Mouse (Mus musculus): ENCODE data around the gene Spon1. TPM values are rescaled to one million over a fixed set of nuclear protein-coding genes. Genes with fewer than 3 reads are reported as not detected.

The Spon1 gene
- total RNA-seq (2021) = 1 to 10 TPM; 2.5 to 4.4 TPM
- long read RNA-seq, experiment 1, full-length matches to known transcripts = 1 of 4 reads
- long read RNA-seq, experiment 1, partial matches to known transcripts = 0 of 4 reads
- long read RNA-seq, experiment 1, other reads (novel, unspliced or antisense) = 3 of 4 reads
- long read RNA-seq, experiment 2, partial matches to known transcripts = 0 of 1 reads
- long read RNA-seq, experiment 2, other reads (novel, unspliced or antisense) = 1 of 1 reads

GRCm38 (mm10) chr7:113765667-113766497, at the start of gene Spon1:
Gene Spon1 (plus strand): TSS chr7:113765998.
- peak; percentile 29 to 31 for DNase-seq
- intact Hi-C loops (cut with DNase I) = no loop called here

GRCm38 (mm10) chr7:113721994-113722393, 43.8 kb upstream of the Spon1 start:
- no peak for DNase-seq
- intact Hi-C loops (cut with DNase I) = no loop called here

DNA sequence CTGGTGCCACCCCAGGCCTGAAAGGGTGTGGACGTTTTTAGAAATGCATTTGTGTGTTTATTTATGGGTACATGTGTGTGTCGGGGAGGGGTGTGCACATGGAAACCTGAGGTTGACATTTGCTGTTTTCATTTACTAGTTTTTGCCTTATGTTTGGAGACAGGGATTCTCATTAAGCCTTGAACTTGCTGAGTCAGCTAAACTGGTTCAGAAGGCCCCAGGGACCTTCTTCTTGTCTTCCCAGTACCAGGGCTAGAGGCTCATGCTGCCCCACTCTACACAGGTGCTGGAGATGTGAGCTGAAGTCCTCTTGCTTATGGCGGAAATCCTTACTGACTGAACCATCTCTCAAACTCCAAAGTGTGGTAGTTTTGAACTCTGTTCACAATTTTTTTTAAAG, 41.9 kb upstream of the Spon1 start:
- no peak for DNase-seq
- intact Hi-C loops (cut with DNase I) = no loop called here

DNA sequence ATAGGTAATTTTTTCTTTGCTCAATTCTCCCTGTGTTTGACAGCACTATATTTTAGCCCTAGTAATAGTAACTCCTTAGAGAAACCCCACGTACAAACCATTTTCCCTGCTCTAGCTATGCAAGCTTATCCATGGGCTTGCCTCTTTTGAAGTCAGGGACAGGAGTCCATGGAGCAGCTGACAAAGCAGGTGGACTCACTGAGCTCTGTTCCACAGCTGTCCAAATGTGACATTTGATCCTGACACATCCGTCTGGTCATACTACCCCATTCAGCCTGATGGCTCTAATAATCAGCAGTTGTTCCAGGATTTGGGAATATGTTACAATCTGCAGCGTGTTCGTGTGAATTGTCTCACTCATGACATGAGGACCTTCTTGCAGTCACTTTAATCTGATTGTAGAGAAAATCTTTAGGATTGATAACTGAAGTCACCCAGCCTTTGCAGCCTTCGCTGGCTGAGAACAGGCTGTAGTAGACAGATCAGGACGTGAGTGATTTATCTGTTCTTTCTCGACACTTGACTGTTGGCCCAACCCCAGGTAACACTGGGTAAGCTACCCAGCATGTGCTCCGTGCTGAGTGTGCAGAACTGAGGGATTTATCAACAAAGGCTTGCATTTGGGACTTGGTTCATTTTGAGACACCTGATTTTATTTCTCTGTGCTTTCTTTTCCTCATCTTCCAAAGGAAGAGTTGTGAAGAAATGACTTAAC, 37.6 kb upstream of the Spon1 start:
- no peak for DNase-seq
- intact Hi-C loops (cut with DNase I) = no loop called here

DNA sequence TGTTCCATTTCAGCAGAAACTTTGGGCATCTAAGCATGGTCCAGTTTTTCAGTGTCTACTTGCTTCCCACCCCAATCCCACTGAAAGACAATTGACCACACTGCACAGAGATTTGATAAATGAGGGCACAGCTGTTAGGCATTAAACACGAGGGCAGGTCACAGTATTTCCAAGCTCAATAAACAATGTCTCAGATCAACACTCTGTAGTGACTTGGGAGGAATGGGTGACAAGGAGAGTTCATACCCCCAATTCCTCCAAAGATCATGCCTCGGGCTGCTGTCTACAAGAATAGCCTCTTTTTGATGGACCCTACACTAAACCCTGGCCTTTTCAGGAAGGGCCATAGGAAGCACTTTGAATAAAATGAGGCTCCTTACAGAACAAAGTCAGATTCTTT, 36.9 kb upstream of the Spon1 start:
- intact Hi-C loops (cut with DNase I) = no loop called here
- no peak for DNase-seq

- intact Hi-C loops (cut with DNase I) = no loop called here
- DNase-seq = no peak
These were observed 35.2 kb upstream of the Spon1 start for GRCm38 (mm10) chr7:113730406-113731247.

GRCm38 (mm10) chr7:113737790-113738362, 27.9 kb upstream of the Spon1 start:
- intact Hi-C loops (cut with DNase I) = no loop called here
- no peak for DNase-seq

GRCm38 (mm10) chr7:113739181-113739580, 26.6 kb upstream of the Spon1 start:
- no peak for DNase-seq
- intact Hi-C loops (cut with DNase I) = no loop called here

DNA sequence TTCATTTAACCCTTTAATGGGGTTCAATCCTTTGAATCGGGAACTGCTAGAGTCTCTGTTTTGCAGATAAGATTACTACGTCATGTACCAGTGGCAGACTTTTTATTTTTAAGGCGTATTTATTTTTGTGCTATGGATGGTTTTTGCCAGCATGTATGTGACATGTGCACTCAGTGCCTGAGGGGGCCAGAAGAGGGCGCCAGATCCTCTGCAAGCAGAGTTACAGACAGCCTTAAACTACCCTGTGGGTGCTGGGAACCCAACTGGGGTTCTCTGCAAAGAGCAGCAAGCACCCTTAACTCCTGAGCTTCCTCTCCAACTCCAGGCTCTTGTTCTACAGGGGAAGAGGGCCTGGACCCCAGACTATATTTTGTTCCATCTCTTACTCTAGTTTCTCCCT, 23.2 kb upstream of the Spon1 start:
- intact Hi-C loops (cut with DNase I) = no loop called here
- no peak for DNase-seq

DNA sequence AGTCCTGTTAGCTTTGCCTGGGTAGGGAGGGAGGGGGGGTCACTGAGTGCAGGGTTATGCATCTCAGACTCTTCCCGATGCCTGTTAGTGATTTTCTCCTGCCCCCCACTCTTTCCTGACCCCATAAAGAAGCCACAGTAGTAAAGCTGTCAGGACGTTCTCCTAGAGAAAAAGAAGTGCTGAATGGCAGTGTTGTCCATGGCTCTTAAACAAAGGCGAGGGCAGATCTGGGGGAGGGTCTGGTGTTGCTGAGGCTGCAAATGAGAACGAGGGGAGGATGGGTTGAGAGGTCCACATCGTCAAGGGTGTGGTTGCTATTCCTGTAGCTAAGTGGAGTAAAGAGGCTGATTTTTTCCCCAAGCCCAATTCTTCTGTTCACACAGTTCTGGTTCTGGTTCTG, 21.8 kb upstream of the Spon1 start:
- intact Hi-C loops (cut with DNase I) = no loop called here
- no peak for DNase-seq

- intact Hi-C loops (cut with DNase I) = loop anchor here (10.0 kb wide), 1 partner anchor 152 kb away; no protein-coding TSS in a partner anchor
- no peak for DNase-seq
These were observed 9.2 kb upstream of the Spon1 start for GRCm38 (mm10) chr7:113756616-113757015.

GRCm38 (mm10) chr7:113759212-113759611, 6.6 kb upstream of the Spon1 start:
- DNase-seq = peak in 1 of 2 experiments; percentile 24

GRCm38 (mm10) chr7:113765133-113765532, 665 bp upstream of the Spon1 start:
- intact Hi-C loops (cut with DNase I) = no loop called here
- DNase-seq = no peak

More at GRCm38 (mm10) chr7:113759212-113759611, 6.6 kb upstream of the Spon1 start:
- intact Hi-C loops (cut with DNase I) = loop anchor here (2.0 to 10.0 kb wide), 2 partner anchors 154 to 262 kb away; no protein-coding TSS in a partner anchor

DNA sequence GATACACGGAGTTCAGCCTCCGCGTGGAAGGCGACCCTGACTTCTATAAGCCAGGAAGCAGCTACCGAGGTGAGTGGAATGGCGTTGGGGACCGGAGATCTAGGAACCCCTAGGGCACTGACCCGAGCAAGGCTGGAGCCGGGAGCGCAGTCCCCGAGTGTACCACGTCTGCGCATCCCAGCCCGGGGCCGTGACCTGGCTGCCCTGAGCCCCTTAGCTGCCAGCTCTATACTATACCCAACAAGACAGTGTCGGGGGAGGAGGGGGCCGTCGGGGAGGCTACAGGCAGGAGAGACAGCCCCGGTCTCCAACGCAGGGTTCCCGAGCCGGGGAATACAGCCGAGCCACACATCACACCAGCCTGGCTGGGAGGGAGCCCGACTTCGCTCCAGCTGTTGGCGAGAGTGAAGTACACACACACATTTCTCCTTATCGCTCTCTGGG, 722 bp downstream of the Spon1 start:
- intact Hi-C loops (cut with DNase I) = no loop called here
- no peak for DNase-seq

GRCm38 (mm10) chr7:113767546-113767945, 1.7 kb downstream of the Spon1 start:
- intact Hi-C loops (cut with DNase I) = no loop called here
- no peak for DNase-seq

DNA sequence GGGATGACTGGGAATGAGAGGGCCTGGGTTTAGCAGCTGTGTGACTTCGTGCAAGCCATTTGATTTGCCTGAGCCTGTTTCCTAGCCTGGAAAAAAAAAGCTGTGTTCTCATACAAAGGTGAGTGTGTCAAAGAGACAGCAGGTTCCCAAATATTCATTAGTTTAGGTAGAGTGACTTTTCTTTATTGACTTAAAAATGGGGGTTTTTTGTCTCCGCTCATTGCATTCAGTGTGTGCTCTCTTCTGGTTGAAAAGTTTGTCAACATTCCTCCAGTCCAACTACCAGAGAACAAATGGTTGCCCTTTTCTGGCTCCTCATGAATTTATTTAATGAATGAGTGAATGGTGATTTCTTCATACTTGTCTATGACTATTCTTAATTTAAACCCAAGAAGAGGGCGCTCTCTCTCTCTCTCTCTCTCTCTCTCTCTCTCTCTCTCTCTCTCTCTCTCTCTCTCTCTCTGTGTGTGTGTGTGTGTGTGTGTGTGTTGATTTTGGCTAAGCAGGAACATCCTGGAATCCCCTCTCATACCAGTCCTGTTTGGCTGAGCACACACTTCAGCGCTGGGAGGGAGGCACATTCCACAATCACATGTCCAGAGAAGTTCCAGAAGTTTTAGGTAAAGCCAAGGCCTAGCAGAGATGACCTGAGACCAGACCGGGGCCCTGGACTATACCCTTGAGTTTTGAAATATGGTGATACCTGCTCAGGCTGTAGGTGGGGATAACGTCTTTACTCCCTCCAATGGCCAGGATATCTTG, 2.6 kb downstream of the Spon1 start:
- no peak for DNase-seq
- intact Hi-C loops (cut with DNase I) = no loop called here

DNA sequence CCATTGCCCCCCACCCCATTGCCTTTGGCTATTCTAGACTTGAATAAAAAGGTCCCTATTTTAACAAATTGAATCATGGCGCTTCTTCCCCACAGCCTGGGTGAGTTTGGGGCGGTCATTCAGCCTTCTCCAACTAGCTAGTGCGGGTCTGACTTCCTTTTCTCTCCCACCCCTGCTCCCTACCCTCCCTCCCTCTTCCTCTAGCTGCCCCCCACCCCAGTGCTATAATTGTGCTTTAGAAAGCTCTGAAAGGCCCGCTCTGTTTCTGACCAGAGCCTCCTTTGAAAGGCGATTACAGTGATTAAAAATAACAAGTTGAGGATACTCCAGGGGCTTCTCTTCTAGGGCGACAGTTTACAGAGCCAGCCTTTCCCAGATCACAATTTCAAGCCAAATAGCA, 3.5 kb downstream of the Spon1 start:
- intact Hi-C loops (cut with DNase I) = no loop called here
- no peak for DNase-seq

DNA sequence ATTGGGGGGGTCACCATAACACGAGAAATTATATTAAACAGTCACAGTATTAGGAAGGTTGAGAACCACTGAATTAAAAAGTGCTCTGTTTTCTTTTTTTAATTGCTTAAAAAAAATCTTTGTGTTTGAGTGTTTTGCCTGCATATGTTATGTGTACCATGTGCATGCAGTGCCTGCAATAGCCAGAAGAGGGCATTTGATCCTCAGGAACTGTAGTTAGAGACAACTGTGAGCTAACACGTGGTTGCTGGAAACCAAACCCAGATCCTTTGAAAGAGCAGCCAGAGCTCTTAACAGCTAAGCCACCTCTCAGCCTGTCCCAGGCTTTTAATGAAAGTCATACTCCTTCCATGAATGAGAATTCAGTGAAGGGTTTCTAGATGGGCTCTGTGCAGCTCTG, 6.3 kb downstream of the Spon1 start:
- DNase-seq = no peak
- intact Hi-C loops (cut with DNase I) = loop anchor here (5.0 kb wide), 1 partner anchor 250 kb away; no protein-coding TSS in a partner anchor

- no peak for DNase-seq
- intact Hi-C loops (cut with DNase I) = loop anchor here (5.0 kb wide), 1 partner anchor 249 kb away; no protein-coding TSS in a partner anchor
These were observed 7.6 kb downstream of the Spon1 start for GRCm38 (mm10) chr7:113773436-113773835.

Measured in gastrocnemius, postnatal 36 days (tissue).